Mouse (Mus musculus) stomach, postnatal 0 days (tissue): Measurements from ENCODE around the gene Ebf3.

ENCODE experiments used
- CTCF ChIP-seq: IDR thresholded peaks from 2 replicates; pipeline ENCODE4 v1.5.1; 2016; ENCODE audit warnings: antibody characterized with exemption, low read depth, mild to moderate bottlenecking, moderate library complexity
- EP300 ChIP-seq: optimal IDR thresholded peaks from 2 replicates; pipeline ENCODE3; 2016; ENCODE audit warnings: antibody characterized with exemption

DNA sequence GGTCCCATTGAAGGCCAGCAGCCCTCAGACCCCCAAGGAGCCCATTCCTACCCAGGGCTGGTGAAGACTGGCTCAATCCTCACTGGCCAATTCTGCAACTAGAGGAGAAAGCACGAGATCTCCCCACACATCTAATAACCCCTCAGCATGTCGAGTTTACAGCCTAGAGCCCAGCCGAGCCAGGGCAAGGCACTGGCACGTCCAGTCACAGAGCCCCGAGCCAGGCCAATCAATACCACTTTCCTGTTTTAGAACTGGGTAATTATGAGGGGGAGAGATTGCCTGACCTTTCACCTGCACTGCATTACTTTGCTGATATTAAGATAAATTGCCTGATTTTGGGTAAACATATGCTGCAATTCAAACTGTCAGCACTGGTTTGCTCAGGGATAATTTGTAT lies 105.7 kb downstream of the Ebf3 start:
- TF ChIP-seq CTCF (no peak), EP300 (no peak)
